Mouse (Mus musculus) splenic B cell, adult 2 months (primary cell): ENCODE measurements at regions not wholly inside any gene's neighbourhood (a gene's known extent, or its start where the extent isn't known, plus 50 kb on each side); places are given as distances from the start of the nearest gene placed in this dataset.
A peak's percentile ranks its signal among the peaks of the same experiment; 100 is the strongest.

ENCODE experiments used
- DNase-seq: peaks from one replicate; pipeline ENCODE4 v3.0.0-alpha.2; 2011; ENCODE audit warnings: low read depth, low spot score
- H3K27me3 ChIP-seq: 2 replicates; pipeline ENCODE4 v1.6.1; 2012; ENCODE audit warnings: mild to moderate bottlenecking, low read length, moderate library complexity, mixed read lengths; ENCODE audit not compliant: control insufficient read depth, poor library complexity, insufficient read depth, severe bottlenecking
- H3K36me3 ChIP-seq: 2 replicates; pipeline ENCODE4 v1.6.1; 2012; ENCODE audit warnings: mild to moderate bottlenecking, low read length, moderate library complexity, mixed read lengths; ENCODE audit not compliant: control insufficient read depth, poor library complexity, insufficient read depth, severe bottlenecking

GRCm38 (mm10) chr7:31208237-31209054 lies 52.8 kb upstream of the Gramd1a start:
- Histone ChIP-seq H3K27me3 (no peaks in the 10 kb centered on the region), H3K36me3 (no peaks in the 10 kb centered on the region)
- DNase-seq: peak; percentile 86

DNA sequence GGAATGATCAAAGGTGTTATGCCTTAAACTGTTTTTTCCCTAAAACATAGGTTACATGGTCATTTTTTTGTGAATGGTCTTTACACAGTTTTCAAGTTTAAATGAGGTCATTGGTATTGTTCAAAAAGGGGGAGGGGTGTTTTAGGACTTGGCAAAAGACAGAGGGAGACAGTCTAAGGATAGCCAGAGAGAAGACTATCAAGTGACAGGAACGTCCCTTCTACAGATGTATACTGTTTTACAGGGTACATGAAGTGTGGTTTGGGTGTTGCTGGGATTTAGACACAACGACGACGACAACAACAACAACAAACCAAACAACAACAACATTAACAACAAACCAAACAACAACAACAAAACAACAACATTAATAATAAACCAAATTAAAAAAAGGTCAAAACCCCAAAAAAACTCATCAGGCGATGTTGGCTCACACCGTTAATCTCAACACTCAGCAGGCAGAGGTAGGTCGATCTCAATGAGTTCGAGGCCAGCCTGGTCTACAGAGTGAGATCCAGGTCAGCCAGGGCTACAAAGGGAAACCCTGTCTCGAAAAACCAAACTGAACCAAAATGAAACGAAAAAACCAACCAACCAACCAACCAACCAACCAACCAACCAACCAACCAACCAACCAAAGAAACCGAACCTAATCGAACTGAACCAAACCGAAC lies 52.0 kb upstream of the Gramd1a start:
- H3K27me3 ChIP-seq: no peaks in the 10 kb centered on the region; the same call in 1 of the 2 replicates
- no peaks in the 10 kb centered on the region for H3K36me3 ChIP-seq
- no peak for DNase-seq
